Mouse (Mus musculus) stomach, postnatal 0 days (tissue): ENCODE data around the gene Exd2. TPM values are rescaled to one million over a fixed set of nuclear protein-coding genes. Genes with fewer than 3 reads are reported as not detected.

Experiments used
- ATAC-seq: fragments of 200-750 bp; cut with Nextera tagmentation; 2 replicates; pipeline ENCODE4 v1.8.0; 2017; ENCODE audit not compliant: low FRiP score, low TSS enrichment
- DNase-seq: peaks from one replicate; pipeline ENCODE4 v3.0.0-alpha.2; 2016; ENCODE audit warnings: low spot score
- H3K27ac ChIP-seq: fragments of 300-500 bp; sonication (generic); replicated peaks from 2 replicates; pipeline ENCODE4 v1.5.1; 2014; ENCODE audit warnings: mild to moderate bottlenecking, control low read depth
- H3K27me3 ChIP-seq: fragments of 300-500 bp; sonication (generic); 2 replicates; pipeline ENCODE4 v1.6.1; 2014; ENCODE audit warnings: low read length; ENCODE audit not compliant: control insufficient read depth, insufficient read depth
- H3K36me3 ChIP-seq: fragments of 300-500 bp; sonication (generic); 2 replicates; pipeline ENCODE4 v1.6.1; 2014; ENCODE audit warnings: low read length, mixed read lengths; ENCODE audit not compliant: control insufficient read depth, insufficient read depth
- H3K4me1 ChIP-seq: fragments of 300-500 bp; sonication (generic); replicated peaks from 2 replicates; pipeline ENCODE4 v1.6.1; 2014; ENCODE audit warnings: antibody characterized with exemption; ENCODE audit not compliant: control insufficient read depth, insufficient read depth
- H3K4me2 ChIP-seq: fragments of 300-500 bp; sonication (generic); replicated peaks from 2 replicates; pipeline ENCODE4 v1.6.1; 2014; ENCODE audit warnings: low read depth, mild to moderate bottlenecking, control low read depth, moderate library complexity
- H3K4me3 ChIP-seq: fragments of 300-500 bp; sonication (generic); 2 replicates; pipeline ENCODE4 v1.5.1; 2014; ENCODE audit warnings: low read depth, low read length, control low read depth
- H3K9ac ChIP-seq: fragments of 300-500 bp; sonication (generic); 2 replicates; pipeline ENCODE4 v1.6.1; 2014; ENCODE audit warnings: mild to moderate bottlenecking, low read length, control low read depth, mixed read lengths
- H3K9me3 ChIP-seq: fragments of 300-500 bp; sonication (generic); 2 replicates; pipeline ENCODE4 v1.6.1; 2016; ENCODE audit warnings: low read length; ENCODE audit not compliant: control insufficient read depth
- CTCF ChIP-seq: IDR thresholded peaks from 2 replicates; pipeline ENCODE4 v1.5.1; 2016; ENCODE audit warnings: antibody characterized with exemption, low read depth, mild to moderate bottlenecking, moderate library complexity
- EP300 ChIP-seq: optimal IDR thresholded peaks from 2 replicates; pipeline ENCODE3; 2016; ENCODE audit warnings: antibody characterized with exemption
- WGBS: fragments of 180-500 bp; shearing (Covaris S2); extraction: QIAGEN DNeasy Blood & Tissue Kit; methylation state at CpG from one replicate; pipeline ENCODE4 v1.1.7; 2014; 5-methylcytosine and 5-hydroxymethylcytosine counted together
- polyA plus RNA-seq: library from polyadenylated mRNA; unstranded; fragments of >200 nt; fragmentation: Nextera tagmentation; extraction: Ambion mirVana; gene quantifications from 2 replicates; pipeline ENCODE4 v1.2.1, GENCODE M21; 2015

Exd2 gene
- polyA plus RNA-seq, 1 experiment from 2014 or later: 9.0 TPM

DNA sequence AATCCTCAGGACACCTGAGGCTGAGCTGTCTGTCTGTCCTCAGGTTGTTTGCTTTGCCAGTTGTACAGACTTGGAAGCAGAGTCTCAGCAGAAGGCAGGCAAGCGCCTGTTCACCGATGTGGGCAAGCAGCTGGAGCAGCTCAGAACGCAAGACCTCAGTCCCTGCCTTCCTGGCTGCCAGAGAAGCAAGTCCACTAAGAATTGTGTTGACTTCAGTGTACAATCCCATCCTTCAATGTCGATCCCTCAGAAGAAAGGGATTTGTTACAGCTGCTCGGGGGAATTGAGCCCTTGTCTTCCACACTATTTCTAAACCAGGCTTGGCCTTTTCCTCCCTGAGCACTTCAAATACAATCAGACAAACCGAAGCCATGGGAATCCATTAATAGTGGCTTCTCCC, 75.4 kb downstream of the Exd2 start:
- TF ChIP-seq CTCF: no peak
- no peak for TF ChIP-seq EP300
- Histone ChIP-seq H3K27ac (no peak overlapping the region), H3K4me2 (no peak overlapping the region), H3K27me3 (no peaks in the 10 kb centered on the region), H3K4me3 (no peak overlapping the region), H3K36me3 (no peaks in the 10 kb centered on the region), H3K9ac (no peak overlapping the region), H3K4me1 (no peaks in the 10 kb centered on the region), H3K9me3 (no peaks in the 10 kb centered on the region)
- WGBS: 30% methylated on average over 6 of the region's 6 CpGs
- DNase-seq (no peak), ATAC-seq (no peak)

DNA sequence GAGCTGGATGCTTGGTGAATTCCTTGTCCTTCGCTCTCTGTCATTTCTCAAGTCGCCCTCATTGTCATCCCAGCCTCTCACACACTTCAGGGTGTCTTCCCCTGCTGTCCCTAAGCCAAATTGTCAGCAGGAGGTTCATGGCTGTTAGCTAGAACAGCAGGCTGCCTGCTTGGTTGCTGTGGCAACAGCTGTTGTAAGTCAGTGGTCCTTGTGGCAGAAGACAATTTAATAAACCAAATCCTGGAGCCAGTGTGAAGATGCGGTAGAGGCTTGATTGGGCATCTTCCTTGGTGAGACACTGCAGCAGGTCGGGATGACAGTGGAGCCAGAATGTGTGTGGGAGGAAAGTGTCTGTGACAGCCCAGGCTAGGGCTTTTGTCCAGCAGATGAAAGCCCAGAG, 82.4 kb downstream of the Exd2 start:
- H3K9me3 ChIP-seq: no peaks in the 10 kb centered on the region
- no peaks in the 10 kb centered on the region for H3K27me3 ChIP-seq
- no peaks in the 10 kb centered on the region for H3K4me1 ChIP-seq
- H3K9ac ChIP-seq: no peak overlapping the region
- no peak for ATAC-seq
- DNase-seq: no peak
- H3K4me2 ChIP-seq: no peak overlapping the region
- WGBS: 48% methylated on average over 4 of the region's 4 CpGs
- H3K36me3 ChIP-seq: no peaks in the 10 kb centered on the region
- H3K27ac ChIP-seq: no peak overlapping the region
- no peak overlapping the region for H3K4me3 ChIP-seq
- no peak for TF ChIP-seq CTCF
- no peak for TF ChIP-seq EP300

DNA sequence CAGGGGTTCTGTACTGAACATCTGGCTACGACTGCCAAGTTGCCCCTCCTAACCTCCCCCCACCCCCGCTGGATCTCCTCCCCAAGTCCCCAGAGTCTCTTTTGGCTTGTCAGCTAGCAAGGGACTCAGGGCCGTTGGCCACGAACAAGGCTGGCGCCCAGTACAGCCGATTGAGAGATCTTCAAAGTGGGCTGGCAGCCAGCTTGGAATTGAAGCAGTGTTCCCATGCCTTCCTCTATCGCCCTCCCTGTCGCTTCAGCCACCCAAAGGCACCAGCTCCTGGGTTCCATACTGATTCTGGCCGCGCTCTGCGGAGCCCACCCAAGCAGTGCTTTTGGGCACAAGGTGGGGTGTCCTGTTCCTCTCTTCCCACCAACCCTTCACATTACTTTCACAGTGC, 86.8 kb downstream of the Exd2 start:
- peak overlapping the region; percentile 35; the same call in 1 of the 2 replicates for H3K27ac ChIP-seq
- H3K9me3 ChIP-seq: no peaks in the 10 kb centered on the region
- no peak for DNase-seq
- TF ChIP-seq EP300 (no peak), CTCF (no peak)
- no peak overlapping the region for H3K4me3 ChIP-seq
- WGBS: 76% methylated on average over 11 of the region's 11 CpGs
- H3K4me2 ChIP-seq: no peak overlapping the region
- ATAC-seq: no peak
- no peaks in the 10 kb centered on the region for H3K4me1 ChIP-seq
- H3K36me3 ChIP-seq: no peaks in the 10 kb centered on the region
- H3K9ac ChIP-seq: no peak overlapping the region
- H3K27me3 ChIP-seq: no peaks in the 10 kb centered on the region

Other genes starting within 250 kb of the Exd2 start
- gene Actn1, start 202.7 kb upstream of the Exd2 start, polyA plus RNA-seq: 32.2 and 36.8 TPM in 2 replicates
- 5.4 and 7.2 TPM in 2 replicates for gene Dcaf5, start 26.5 kb upstream of the Exd2 start, polyA plus RNA-seq
- gene Galnt16, start 55.2 kb downstream of the Exd2 start, polyA plus RNA-seq: 6.1 and 6.3 TPM in 2 replicates
- gene Slc39a9, start 180.8 kb downstream of the Exd2 start, polyA plus RNA-seq: 15.1 and 15.6 TPM in 2 replicates
- 125 and 131 TPM in 2 replicates for gene Erh, start 181.2 kb downstream of the Exd2 start, polyA plus RNA-seq
- 2.2 and 2.3 TPM in 2 replicates for gene Plekhd1, start 229.5 kb downstream of the Exd2 start, polyA plus RNA-seq